Mouse (Mus musculus) gastrocnemius, postnatal 36 days (tissue): Measurements from ENCODE around the gene Grcc10. TPM values are rescaled to one million over a fixed set of nuclear protein-coding genes. Genes with fewer than 3 reads are reported as not detected.

Experiments used
- DNase-seq, 2 experiments: peaks; one replicate each; pipeline ENCODE4 v3.0.0; 2022
- intact Hi-C: fragments of 180-260 bp; cut with DNase I; formaldehyde crosslinking; loops from one replicate; pipeline ENCODE4 v1.15.1; 2025
- microRNA-seq, 2 experiments: library from miRNA; unstranded; fragments of <30 nt; microRNA quantifications; one replicate each; pipeline ENCODE4 v1.2.0; 2021
- total RNA-seq, 2 experiments: library from RNA; stranded (reverse); gene quantifications; 2 replicates each; pipeline ENCODE4 v1.2.3; 2021

Gene Grcc10
- total RNA-seq, 2 experiments from 2014 or later: 150 to 160 TPM

- no peak for DNase-seq
- intact Hi-C loops: no loop called here
Measured at GRCm38 (mm10) chr6:124708289-124708889, 32.8 kb downstream of the Grcc10 start.

DNA sequence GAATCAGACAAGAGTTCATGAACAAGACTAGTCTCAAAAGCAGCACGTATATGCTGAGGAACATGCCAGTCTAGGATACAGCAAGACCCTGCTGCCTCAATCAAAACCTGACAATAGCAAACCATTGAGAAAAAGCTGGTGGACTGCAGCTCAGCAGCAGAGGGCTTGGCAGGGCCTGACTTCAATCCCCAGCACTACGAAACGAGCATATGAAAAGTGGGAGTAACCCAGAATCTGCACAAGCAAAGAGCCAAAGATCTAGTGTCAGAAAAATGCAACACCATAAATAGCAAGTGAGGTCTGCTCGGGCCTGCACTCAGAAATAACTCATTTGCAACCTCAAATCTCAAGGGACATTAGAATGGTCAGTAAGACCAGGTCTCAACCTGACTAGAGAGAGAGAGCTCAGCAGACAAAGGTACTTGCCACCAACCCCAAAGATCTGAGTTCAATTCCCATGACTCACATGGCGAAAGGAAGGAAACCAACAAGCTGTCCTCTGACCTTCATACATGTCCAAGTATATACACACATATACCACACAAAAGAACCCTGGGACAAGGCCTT, 35.0 kb downstream of the Grcc10 start:
- intact Hi-C loops: no loop called here
- DNase-seq: no peak

DNA sequence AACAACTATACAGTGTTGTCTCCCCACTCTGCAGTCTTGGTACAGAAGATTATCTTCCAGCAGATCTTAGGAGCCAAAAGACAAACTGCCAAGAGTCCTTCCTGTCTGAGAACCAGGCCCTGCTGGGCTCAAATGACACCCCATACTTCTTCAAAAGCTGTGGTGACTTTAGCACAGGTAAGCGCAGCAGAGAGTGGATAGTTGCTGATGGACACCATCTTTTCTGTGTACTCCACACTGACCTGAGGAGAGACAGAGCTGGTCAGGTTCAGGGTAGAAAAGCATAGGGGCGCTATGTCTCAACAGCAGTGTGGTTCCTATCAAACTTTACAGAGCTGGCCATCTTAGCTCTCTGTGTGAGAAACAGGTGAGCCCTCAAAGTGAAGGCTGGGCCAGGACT, 36.8 kb downstream of the Grcc10 start:
- intact Hi-C loops: no loop called here
- DNase-seq: no peak

DNA sequence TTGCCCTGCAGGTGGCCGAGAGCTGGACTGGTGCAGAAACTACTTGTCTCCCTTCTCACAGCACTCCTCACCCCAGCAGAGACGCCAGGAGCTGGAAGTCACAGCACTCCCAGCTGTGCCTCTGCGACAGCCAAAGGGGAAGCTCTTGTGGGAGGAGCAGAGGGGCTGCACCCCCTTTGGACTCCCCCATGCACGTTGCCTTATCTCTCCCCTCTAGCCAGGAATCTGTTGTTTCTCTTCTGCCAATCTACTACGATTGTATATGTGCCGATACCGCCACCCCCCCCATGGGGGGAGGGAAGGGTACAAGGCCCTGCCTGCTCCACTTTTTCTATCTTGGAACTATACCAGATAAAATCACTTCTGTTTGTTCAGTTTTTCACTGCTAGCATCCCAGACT, 37.4 kb downstream of the Grcc10 start:
- no peak for DNase-seq
- intact Hi-C loops: no loop called here

- peak; percentile 34 to 58 for DNase-seq
- intact Hi-C loops: no loop called here
Measured at GRCm38 (mm10) chr6:124702784-124703103, 38.4 kb downstream of the Grcc10 start.

GRCm38 (mm10) chr6:124702102-124702783, 38.9 kb downstream of the Grcc10 start:
- intact Hi-C loops: no loop called here
- no peak for DNase-seq

DNA sequence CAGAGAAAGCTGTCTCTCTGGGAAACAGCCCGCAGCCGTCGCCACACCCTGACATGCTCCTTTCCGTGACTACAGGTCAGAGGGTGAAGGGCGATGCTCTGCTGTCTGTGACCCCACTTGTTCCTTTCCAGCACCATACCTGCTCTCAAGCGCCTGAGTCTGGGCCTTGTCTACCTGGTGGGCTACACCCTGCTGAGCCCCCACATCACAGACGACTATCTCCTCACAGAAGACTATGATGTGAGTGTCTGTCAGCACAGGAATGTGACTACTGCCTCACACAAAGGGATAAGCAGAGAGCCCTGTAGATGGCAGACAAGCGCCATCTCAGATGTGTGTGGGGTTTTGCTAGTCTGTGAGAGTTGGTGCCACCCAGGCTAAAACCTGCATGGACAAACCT, 39.8 kb downstream of the Grcc10 start:
- intact Hi-C loops: loop anchor here (2.0 kb wide), 1 partner anchor 41 kb away; no protein-coding TSS in a partner anchor
- DNase-seq: no peak

DNA sequence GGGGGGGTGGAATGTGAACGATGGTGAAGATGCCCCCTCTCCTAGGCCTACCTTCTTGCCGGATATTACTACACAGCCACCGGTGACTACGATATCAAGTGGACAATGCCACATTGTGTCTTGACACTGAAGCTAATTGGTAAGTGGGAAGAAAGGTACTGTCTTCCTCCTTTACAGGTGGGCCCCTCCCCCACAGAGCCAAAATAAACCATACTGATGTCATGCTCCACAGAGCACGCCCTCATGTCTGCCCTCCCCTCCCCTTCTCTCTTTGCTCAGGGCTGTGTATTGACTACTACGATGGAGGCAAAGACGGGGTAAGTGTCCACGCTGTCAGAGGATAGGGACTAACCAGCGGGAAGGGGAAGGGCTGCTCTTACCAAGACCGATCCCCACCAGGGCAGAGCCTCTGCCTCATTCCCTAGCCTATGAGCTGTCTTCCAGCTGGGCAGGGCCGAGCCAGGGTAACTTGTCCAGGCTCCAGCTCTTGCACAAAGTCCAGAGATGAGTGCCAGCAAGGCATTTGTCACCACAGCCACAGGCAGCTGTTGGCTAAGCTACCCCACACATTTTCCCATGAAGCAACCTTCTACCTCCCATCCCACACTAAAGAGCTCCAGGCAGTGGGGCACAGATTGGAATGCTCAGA, 41.1 kb downstream of the Grcc10 start:
- DNase-seq: peak; percentile 62 to 64
- intact Hi-C loops: loop anchor here (2.0 kb wide), 1 partner anchor 39 kb away; no protein-coding TSS in a partner anchor

DNA sequence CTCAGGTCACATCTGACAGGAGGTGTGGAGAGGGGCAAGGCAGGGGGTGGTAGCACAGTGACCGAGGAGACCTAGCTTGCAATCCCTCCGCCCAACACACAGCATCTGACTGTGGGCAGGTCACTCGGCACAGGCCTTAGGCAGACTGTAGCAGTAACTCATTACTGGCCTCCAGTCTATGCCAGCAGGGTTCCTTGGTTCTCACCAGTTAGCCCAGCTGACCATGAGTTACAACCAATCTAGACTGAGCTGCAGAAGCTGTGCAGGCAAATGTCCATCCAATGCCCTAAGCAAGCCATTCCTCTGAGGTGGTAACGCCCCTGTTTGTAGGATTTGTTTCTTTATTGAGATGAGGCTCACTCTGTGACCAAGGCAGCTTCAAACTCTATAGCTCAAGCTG, 41.8 kb downstream of the Grcc10 start:
- intact Hi-C loops: no loop called here
- no peak for DNase-seq

DNA sequence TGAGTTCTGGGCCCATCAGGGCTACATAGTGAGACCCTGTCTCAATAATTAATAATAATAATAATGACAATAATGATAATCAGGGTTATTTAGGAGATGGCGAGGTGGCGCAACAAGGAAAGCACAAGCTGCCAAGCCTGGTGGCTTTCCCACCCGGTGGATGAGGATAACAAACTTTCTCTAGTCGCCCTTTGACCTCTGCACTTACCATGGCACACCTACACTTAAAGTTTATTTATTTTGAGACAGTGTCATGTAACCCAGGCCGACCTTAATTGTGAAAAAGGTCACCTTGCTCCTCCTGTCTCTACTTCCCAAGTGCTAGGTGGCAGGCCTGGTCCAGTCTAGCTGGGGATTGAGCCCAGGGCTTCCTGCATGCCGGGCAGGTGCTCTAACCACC, 42.4 kb downstream of the Grcc10 start:
- DNase-seq: no peak
- intact Hi-C loops: no loop called here

DNA sequence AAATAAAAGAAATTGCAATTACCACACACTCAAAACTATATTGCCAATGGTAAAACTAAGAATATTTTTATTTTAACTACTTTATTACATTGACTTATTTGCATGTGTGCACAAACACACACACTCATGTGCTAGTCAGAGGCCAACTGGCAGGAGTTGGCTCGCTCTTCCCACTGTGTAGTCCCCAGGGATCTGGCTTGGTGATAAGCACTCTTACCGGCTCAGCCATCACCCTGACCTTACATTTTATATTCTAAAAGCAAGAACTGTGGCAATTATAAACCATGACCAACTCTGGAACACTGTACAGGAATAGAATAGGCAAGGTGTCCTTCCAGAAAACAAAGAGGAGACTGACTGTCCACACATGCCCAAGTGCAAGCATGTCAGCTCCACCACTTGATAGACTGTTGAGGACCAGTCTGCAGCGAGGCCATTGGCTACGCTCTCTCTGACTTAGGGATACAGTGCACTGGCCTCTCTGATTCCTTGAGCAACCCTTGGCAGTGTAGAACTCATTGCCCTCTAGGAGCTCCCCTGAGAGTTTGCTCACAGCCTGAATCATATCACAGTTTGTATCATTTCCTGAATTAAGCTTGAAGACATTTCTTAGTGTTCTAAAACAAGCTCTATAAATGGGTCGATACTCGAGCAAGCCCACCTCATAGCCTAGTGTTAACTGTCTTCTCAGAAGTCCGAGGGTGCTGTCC, 44.6 kb downstream of the Grcc10 start:
- intact Hi-C loops: no loop called here
- DNase-seq: no peak

DNA sequence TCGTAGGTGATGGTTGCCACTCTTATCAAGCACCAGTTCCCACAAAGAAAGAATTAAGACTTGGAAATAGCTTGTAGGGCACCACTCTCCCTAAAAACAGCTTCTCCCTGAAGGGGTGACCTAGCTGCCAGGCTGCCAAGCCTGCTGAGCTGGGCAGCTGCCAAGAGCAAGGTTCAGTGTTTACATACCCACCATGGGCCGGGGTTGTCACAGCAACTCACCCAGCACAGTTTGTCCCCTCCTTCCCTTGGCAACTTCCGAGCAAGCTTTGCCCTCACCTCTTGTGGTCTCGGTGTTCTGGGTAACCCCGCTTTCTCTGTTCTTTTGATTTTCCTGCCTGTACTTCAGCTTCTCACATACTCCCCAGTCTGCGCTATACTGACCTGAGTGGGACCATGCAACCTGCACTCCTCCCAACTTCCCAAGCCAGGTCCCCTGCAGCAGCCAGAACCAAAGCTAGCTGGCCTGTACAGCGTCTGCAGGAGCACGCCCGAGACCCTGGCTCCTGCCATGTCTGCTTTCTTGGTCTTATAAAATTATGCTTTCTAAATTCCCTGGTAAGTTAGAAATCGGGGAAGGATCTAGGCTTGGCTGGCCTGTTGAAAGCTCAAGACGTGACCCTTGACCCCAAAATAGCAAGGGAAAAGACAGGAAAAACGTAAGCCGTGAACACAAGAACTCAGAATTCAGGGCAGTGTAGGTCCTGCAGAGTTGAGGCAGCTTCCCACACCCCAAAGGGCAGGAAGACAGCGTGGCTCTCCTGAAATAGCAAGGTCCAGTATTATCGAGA, 46.8 kb downstream of the Grcc10 start:
- no peak for DNase-seq
- intact Hi-C loops: no loop called here

DNA sequence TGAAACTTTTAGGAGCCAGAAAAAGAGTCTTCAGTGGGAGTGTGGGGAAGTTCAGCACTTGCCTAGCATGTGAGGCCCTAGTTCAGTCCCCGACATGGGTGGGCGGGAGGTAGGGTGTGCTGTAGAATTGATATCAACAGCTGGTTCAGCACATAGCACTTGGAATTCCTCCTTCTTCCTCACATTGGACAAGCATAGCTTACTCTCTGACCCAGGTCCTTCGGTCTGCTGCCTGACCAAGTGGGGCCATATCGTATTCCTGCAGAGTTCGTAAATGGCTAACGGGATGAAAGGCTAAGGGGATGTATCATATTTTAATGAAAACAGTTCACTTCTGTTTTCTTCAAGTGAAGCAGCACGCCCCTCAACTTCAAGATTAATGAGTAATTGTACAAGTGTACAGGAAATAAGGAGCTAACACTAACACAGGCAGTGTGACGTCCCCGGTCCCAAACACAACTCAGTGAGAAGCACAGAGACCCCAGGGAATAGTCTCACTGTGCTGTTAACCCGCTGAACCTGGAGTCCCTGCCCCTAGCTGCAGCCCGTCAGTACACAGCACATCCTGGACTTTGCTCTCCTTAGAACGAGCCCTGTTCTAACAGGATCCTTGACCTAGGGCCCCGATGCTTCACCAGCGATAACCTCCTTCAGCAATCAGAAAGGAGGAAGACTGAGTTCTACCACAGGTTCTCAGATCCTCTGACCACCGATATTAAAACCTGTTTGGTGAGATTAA, 47.8 kb downstream of the Grcc10 start:
- intact Hi-C loops: no loop called here
- DNase-seq: no peak

GRCm38 (mm10) chr6:124690517-124690916, 50.7 kb downstream of the Grcc10 start:
- DNase-seq: no peak
- intact Hi-C loops: no loop called here

Small RNAs within 50 kb of the gene (microRNA-seq; reads per million reads assigned to microRNA genes)
- gene Mir141: 0 to 2.1 reads per million in 2 experiments
- gene Mir200c: 9.7 to 20.8 reads per million in 2 experiments

Other genes starting within 250 kb of the Grcc10 start
- gene C1rl, start 248.3 kb downstream of the Grcc10 start, total RNA-seq: under 1 TPM; 0.46 to 0.59 TPM
- gene C1ra, start 229.0 kb downstream of the Grcc10 start, total RNA-seq: 1 to 10 TPM; 7.3 to 8.3 TPM
- 10 to 100 TPM; 17.5 TPM for gene C1s1, start 199.0 kb downstream of the Grcc10 start, total RNA-seq
- 1 to 10 TPM in 1 of 2 experiments, under 1 TPM in 1; 0.89 to 1.2 TPM for gene C1rb, start 171.1 kb downstream of the Grcc10 start, total RNA-seq
- under 1 TPM; 0.32 to 0.56 TPM for gene C1s2, start 105.3 kb downstream of the Grcc10 start, total RNA-seq
- gene Lpcat3, start 78.3 kb downstream of the Grcc10 start, total RNA-seq: 10 to 100 TPM; 16.3 to 18.3 TPM
- gene Emg1, start 29.2 kb downstream of the Grcc10 start, total RNA-seq: 10 to 100 TPM; 51.9 to 53.8 TPM
- 100 to 1,000 TPM; 140 to 161 TPM for gene Phb2, start 29.0 kb downstream of the Grcc10 start, total RNA-seq
- 1 to 10 TPM in 1 of 2 experiments, under 1 TPM in 1; 0.64 to 2.5 TPM for gene Ptpn6, start 2.7 kb downstream of the Grcc10 start, total RNA-seq
- gene Gm45234, start 14.6 kb upstream of the Grcc10 start, total RNA-seq: under 1 TPM in 1 of 2 experiments, not detected in 1; 0.08 TPM
- gene Atn1, start 15.2 kb upstream of the Grcc10 start, total RNA-seq: 10 to 100 TPM; 38.3 to 40.7 TPM
- 1 to 10 TPM; 1.4 to 1.8 TPM for gene Eno2, start 28.3 kb upstream of the Grcc10 start, total RNA-seq
- under 1 TPM in 1 of 2 experiments, not detected in 1; 0.18 TPM for gene Lrrc23, start 38.4 kb upstream of the Grcc10 start, total RNA-seq
- gene Spsb2, start 67.3 kb upstream of the Grcc10 start, total RNA-seq: 1 to 10 TPM; 2.3 to 2.5 TPM
- gene Tpi1, start 72.9 kb upstream of the Grcc10 start, total RNA-seq: 1,000 to 10,000 TPM; 2,608 to 3,105 TPM
- gene Usp5, start 88.1 kb upstream of the Grcc10 start, total RNA-seq: 10 to 100 TPM; 41.7 to 43.2 TPM
- gene Cdca3, start 88.2 kb upstream of the Grcc10 start, total RNA-seq: 1 to 10 TPM; 1.5 to 1.8 TPM
- gene Gnb3, start 98.9 kb upstream of the Grcc10 start, total RNA-seq: 1 to 10 TPM; 1.2 to 1.6 TPM
- 1 to 10 TPM; 7.5 to 7.9 TPM for gene P3h3, start 116.4 kb upstream of the Grcc10 start, total RNA-seq
- gene Gpr162, start 122.6 kb upstream of the Grcc10 start, total RNA-seq: under 1 TPM; 0.12 to 0.23 TPM
- 1 to 10 TPM in 1 of 2 experiments, not detected in 1; 2.8 TPM for gene Cd4, start 146.8 kb upstream of the Grcc10 start, total RNA-seq
- under 1 TPM in 1 of 2 experiments, not detected in 1; 0.25 TPM for gene Lag3, start 170.3 kb upstream of the Grcc10 start, total RNA-seq
- gene Ptms, start 178.7 kb upstream of the Grcc10 start, total RNA-seq: 100 to 1,000 TPM; 101 to 129 TPM
- gene Mlf2, start 190.0 kb upstream of the Grcc10 start, total RNA-seq: 100 to 1,000 TPM; 201 to 209 TPM
- 100 to 1,000 TPM in 1 of 2 experiments, 10 to 100 TPM in 1; 98.3 to 107 TPM for gene Cops7a, start 224.2 kb upstream of the Grcc10 start, total RNA-seq